In genomic region chr4:44173177-44173576, GRCm38 (mm10) we compare ENCODE assay signal across 8 mouse cellular contexts.
DNase-seq lines count a peak whose midpoint lies in the region.

No protein-coding gene starts in this region.

- DNase-seq in left cerebral cortex, adult 18-20 months (ENCODE audit: low spot score in 2 of 2) = peak; percentile 32 to 35
- no peak for DNase-seq in left cerebral cortex, adult 11 months (ENCODE audit: low spot score)
- peak; percentile 46 for DNase-seq in WW6 (ENCODE audit: low read depth, low spot score)
- DNase-seq in cerebellum, postnatal 14 days = peak; percentile 73 to 80
- DNase-seq in heart, adult 9 months (ENCODE audit: low spot score in 2 of 2) = peak; percentile 13 to 37
- peak; percentile 36 to 78 for DNase-seq in layer of hippocampus, postnatal 14 days (ENCODE audit: low spot score in 2 of 2)
- peak; percentile 87 for DNase-seq in naive thymus-derived CD4-positive, alpha-beta T cell, adult 2 months (ENCODE audit: low read depth)
- DNase-seq in thymus, postnatal 4 days = peak; percentile 58
